Mouse (Mus musculus): Measurements from ENCODE around the gene Zfp646.

The Zfp646 gene

GRCm38 (mm10) chr7:127907939-127908338 lies 31.9 kb downstream of the Zfp646 start:
- in situ Hi-C loops (cut with MboI; ENCODE audit: low pct_unique_long_range_greater_than_20kb in 1 of 2, low sequenced_read_pairs in 2 of 2, unreplicated experiment in 1 of 2), result no loop called here

GRCm38 (mm10) chr7:127908656-127909055 lies 32.6 kb downstream of the Zfp646 start:
- in situ Hi-C loops (cut with MboI; ENCODE audit: low pct_unique_long_range_greater_than_20kb in 1 of 2, low sequenced_read_pairs in 2 of 2, unreplicated experiment in 1 of 2), result no loop called here

- in situ Hi-C loops (cut with MboI; ENCODE audit: low pct_unique_long_range_greater_than_20kb in 1 of 2, low sequenced_read_pairs in 2 of 2, unreplicated experiment in 1 of 2), result no loop called here
Observed at GRCm38 (mm10) chr7:127912190-127912871, 36.3 kb downstream of the Zfp646 start, which contains the start of gene Kat8. Gene Kat8 (plus strand): TSS chr7:127912516.

GRCm38 (mm10) chr7:127912938-127913337 lies 36.9 kb downstream of the Zfp646 start:
- in situ Hi-C loops (cut with MboI; ENCODE audit: low pct_unique_long_range_greater_than_20kb in 1 of 2, low sequenced_read_pairs in 2 of 2, unreplicated experiment in 1 of 2), result no loop called here

- in situ Hi-C loops (cut with MboI; ENCODE audit: low pct_unique_long_range_greater_than_20kb in 1 of 2, low sequenced_read_pairs in 2 of 2, unreplicated experiment in 1 of 2), result no loop called here
Observed at GRCm38 (mm10) chr7:127915293-127915692, 39.3 kb downstream of the Zfp646 start.

GRCm38 (mm10) chr7:127918203-127918602 lies 42.2 kb downstream of the Zfp646 start:
- in situ Hi-C loops (cut with MboI; ENCODE audit: low pct_unique_long_range_greater_than_20kb in 1 of 2, low sequenced_read_pairs in 2 of 2, unreplicated experiment in 1 of 2), result no loop called here

- in situ Hi-C loops (cut with MboI; ENCODE audit: low pct_unique_long_range_greater_than_20kb in 1 of 2, low sequenced_read_pairs in 2 of 2, unreplicated experiment in 1 of 2), result no loop called here
Observed at GRCm38 (mm10) chr7:127919290-127919689, 43.3 kb downstream of the Zfp646 start.

- in situ Hi-C loops (cut with MboI; ENCODE audit: low pct_unique_long_range_greater_than_20kb in 1 of 2, low sequenced_read_pairs in 2 of 2, unreplicated experiment in 1 of 2), result no loop called here
Observed at GRCm38 (mm10) chr7:127921516-127921915, 45.5 kb downstream of the Zfp646 start.

GRCm38 (mm10) chr7:127922451-127923275 lies 46.6 kb downstream of the Zfp646 start:
- in situ Hi-C loops (cut with MboI; ENCODE audit: low pct_unique_long_range_greater_than_20kb in 1 of 2, low sequenced_read_pairs in 2 of 2, unreplicated experiment in 1 of 2), result no loop called here

GRCm38 (mm10) chr7:127923714-127924113 lies 47.7 kb downstream of the Zfp646 start:
- in situ Hi-C loops (cut with MboI; ENCODE audit: low pct_unique_long_range_greater_than_20kb in 1 of 2, low sequenced_read_pairs in 2 of 2, unreplicated experiment in 1 of 2), result no loop called here

GRCm38 (mm10) chr7:127925252-127925651 lies 49.2 kb downstream of the Zfp646 start:
- in situ Hi-C loops (cut with MboI; ENCODE audit: low pct_unique_long_range_greater_than_20kb in 1 of 2, low sequenced_read_pairs in 2 of 2, unreplicated experiment in 1 of 2), result no loop called here

GRCm38 (mm10) chr7:127926066-127926465 lies 50.0 kb downstream of the Zfp646 start:
- in situ Hi-C loops (cut with MboI; ENCODE audit: low pct_unique_long_range_greater_than_20kb in 1 of 2, low sequenced_read_pairs in 2 of 2, unreplicated experiment in 1 of 2), result no loop called here

- in situ Hi-C loops (cut with MboI; ENCODE audit: low pct_unique_long_range_greater_than_20kb in 1 of 2, low sequenced_read_pairs in 2 of 2, unreplicated experiment in 1 of 2), result no loop called here
Observed at GRCm38 (mm10) chr7:127926846-127927245, 50.8 kb downstream of the Zfp646 start.

- in situ Hi-C loops (cut with MboI; ENCODE audit: low pct_unique_long_range_greater_than_20kb in 1 of 2, low sequenced_read_pairs in 2 of 2, unreplicated experiment in 1 of 2), result no loop called here
Observed at GRCm38 (mm10) chr7:127927726-127928125, 51.7 kb downstream of the Zfp646 start.

- in situ Hi-C loops (cut with MboI; ENCODE audit: low pct_unique_long_range_greater_than_20kb in 1 of 2, low sequenced_read_pairs in 2 of 2, unreplicated experiment in 1 of 2), result no loop called here
Observed at GRCm38 (mm10) chr7:127928596-127928995, 52.6 kb downstream of the Zfp646 start.

- in situ Hi-C loops (cut with MboI; ENCODE audit: low pct_unique_long_range_greater_than_20kb in 1 of 2, low sequenced_read_pairs in 2 of 2, unreplicated experiment in 1 of 2), result no loop called here
Observed at GRCm38 (mm10) chr7:127929923-127930322, 53.9 kb downstream of the Zfp646 start, which contains the start of gene Prss8. Gene Prss8 (minus strand): TSS chr7:127930104.

- in situ Hi-C loops (cut with MboI; ENCODE audit: low pct_unique_long_range_greater_than_20kb in 1 of 2, low sequenced_read_pairs in 2 of 2, unreplicated experiment in 1 of 2), result no loop called here
Observed at GRCm38 (mm10) chr7:127930636-127931035, 54.6 kb downstream of the Zfp646 start.

- in situ Hi-C loops (cut with MboI; ENCODE audit: low pct_unique_long_range_greater_than_20kb in 1 of 2, low sequenced_read_pairs in 2 of 2, unreplicated experiment in 1 of 2), result no loop called here
Observed at GRCm38 (mm10) chr7:127931351-127932135, 55.5 kb downstream of the Zfp646 start.

Measured in mouse embryonic stem cell (cell line).